Mouse (Mus musculus): ENCODE measurements at regions not wholly inside any gene's neighbourhood (a gene's known extent, or its start where the extent isn't known, plus 50 kb on each side); places are given as distances from the start of the nearest gene placed in this dataset.

DNA sequence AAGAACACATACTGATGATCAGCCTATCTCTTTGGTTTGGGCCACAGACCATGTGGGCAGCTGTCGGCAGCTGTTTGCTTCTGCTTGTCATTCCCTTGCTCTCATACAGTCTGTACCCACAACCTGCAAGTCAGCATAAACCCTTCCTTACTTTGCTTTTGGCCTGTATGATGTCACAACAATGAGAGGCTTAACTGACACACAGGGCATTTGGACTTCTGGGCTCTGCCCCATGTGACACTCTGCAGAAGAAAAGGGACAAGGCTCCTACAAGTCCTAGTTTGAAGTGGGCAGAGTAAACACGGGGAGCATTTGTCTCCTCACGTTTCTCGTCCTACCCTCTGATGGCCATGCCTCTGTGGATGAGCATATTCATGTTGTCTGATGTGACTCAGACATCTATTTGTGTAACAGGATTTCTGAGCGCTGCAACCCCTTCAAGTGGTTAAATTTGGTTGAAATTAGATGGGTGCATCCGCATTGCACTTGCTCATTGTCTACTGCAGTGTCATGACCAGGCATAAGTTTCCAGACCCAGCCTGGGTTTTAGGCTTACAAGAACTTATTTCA, 87.6 kb upstream of the Cpeb4 start:
- ATAC-seq, result no peak

- no peak for ATAC-seq
Measured at GRCm38 (mm10) chr11:31785160-31785559, 86.9 kb upstream of the Cpeb4 start.

GRCm38 (mm10) chr11:31787376-31787775, 84.6 kb upstream of the Cpeb4 start:
- ATAC-seq, result no peak

DNA sequence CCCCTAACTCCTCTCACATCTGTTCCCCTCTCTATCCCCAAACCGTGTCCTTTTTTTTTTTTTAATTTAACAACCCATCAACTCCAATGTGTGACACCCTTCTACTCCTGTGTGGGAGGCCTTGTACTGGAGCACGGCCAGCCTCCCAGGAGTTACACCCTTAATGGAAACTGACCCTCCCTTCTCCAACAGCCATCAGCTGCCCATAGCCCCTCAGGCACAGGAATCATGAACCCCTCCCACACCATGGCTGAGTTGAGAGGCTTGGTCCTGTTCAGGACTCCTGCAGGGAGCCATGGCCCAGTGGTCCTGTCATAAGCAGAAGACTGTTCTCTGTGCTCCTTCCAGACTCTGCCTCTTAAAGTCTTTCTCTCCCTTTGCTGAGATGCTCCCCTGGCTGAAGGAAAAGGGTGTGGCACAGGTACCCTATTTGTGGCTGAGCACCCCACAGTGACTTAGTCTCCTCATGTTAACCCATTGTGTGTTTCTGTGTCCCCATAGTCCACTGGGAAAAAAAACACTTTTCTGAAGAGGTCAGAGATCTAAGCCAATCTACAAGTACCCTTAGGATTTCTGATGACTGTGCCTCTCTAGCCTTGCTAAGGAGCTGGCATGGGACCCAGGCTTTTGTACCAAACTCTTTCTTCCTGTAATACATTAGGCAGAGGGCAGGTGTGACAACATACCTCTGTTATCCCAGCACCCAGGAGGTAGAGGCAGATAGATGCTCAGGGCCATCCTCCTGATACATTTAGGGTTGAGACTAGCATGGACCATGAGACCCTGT, 83.9 kb upstream of the Cpeb4 start:
- no peak for ATAC-seq

GRCm38 (mm10) chr11:31789967-31790366, 82.0 kb upstream of the Cpeb4 start:
- no peak for ATAC-seq

- ATAC-seq, result no peak
Measured at GRCm38 (mm10) chr11:31791264-31791663, 80.7 kb upstream of the Cpeb4 start.

GRCm38 (mm10) chr11:31795084-31795483, 76.9 kb upstream of the Cpeb4 start:
- no peak for ATAC-seq

DNA sequence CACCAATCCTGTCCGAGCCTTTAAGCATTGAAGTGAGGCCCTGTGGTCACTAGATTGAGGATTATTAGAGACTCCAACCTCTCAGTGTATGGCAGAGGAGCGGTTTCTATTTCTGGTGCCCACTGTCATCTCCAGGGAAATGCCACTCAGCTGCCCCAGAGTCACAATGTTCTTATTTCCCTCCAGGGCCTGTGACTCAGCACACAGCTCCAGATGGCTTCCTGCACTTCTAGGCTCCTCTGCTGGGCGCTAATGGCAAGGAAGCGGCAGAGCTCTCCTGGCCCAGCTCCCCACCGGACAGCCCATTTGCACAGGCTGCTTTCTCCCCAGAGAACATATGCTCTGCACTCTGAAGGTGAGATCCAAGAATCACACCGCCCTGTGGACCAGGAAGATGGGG, 75.8 kb upstream of the Cpeb4 start:
- ATAC-seq, result no peak

DNA sequence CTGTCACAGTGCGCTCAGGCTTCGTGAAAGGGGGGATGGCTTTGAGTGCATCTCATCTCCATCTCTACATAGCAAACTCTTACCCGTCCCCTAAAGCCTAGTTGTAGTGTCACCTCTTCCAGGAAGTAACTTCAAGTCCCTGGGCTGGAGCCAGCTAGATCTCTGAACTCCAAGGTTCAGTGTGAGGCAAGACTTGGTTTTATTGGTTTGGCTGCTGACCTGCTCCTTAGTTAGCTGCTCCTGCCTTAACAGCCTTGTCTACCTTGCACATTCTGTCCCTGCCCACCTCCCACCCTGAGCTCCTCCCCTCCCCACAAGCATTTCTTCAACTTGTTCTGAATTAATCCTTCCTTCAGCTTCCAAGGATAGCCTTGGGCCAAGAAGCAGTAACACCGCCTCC, 70.4 kb upstream of the Cpeb4 start:
- ATAC-seq, result no peak

DNA sequence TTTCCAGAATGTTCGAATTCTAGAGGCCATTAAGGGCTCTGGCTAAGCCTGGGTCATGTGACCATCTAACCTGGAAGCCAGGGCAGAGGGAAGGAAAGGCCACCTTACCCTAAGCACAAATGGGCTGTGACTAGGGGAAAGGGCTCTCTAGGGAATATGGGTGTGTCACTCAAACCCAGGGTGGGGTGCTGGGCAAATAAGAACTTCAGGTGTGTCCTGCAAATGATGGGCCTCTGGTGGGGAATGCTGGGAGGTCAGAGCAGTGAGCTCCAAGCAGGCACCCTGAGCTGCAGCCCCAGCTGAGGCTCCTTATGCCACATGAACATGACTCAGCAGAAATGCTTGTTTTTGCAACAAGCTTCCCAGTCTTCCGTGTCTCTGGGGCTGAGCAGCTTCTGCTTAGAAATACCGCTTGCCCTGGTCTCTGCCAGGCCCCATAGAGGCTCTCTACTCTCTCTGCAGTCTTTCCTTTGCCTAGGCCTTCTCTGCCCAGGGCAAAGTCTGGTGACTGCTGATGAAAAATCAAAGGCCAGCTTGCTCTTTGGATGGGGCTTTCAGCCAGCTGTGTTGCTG, 68.6 kb upstream of the Cpeb4 start:
- no peak for ATAC-seq

DNA sequence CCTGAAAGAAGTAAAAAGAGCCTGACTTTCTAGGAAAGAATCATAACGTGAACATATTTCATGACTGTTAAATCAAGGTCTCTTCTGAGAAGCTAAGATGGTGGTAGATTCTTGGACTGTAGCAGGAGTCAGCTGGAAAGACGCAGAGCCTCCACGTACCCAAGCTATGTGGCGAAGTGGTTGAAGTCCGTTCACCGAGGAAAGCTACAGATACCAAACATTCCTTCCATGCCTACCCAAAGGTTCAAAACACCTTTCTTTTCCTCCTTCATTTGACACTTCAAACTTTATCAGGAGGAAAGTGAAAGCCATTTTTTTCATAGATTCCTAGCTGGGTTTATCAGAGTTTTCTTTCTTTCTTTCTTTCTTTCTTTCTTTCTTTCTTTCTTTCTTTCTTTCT, 67.5 kb upstream of the Cpeb4 start:
- ATAC-seq, result no peak

DNA sequence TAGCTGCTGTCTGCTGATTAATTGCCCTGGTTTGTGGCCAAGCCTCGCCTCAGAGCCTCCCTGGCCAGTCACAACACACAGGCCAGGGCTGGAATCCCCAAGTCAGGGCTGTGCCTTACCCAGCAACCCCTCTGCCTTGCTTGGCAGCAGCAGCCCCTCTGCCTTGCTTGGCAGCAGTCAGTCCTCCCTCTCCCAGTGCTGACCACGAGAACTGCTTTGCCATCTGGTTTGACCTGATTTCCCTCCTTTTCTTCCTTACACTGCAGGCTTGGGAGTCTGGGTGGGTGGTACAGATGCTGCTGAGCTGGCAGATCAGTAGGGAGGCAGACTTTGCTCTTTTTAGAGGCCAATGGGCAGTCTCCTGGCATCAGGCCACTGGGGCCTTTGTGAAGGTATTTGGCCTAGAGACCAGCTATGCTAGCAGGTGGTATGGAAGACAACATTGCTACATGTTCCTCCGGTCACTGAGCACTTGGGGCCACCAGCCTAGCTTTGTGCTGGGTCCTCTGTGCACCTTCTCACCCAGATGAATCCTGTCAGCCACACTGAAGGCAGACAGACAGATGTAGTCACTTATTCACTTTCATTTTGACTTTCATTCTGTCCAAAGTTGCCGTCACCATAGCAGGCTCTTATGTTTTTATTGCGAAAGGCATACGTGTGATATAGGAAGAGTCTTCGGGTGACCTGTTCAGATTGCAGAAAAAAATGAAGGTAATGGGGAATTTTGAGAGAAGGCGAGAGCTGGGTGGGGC, 64.4 kb upstream of the Cpeb4 start:
- no peak for ATAC-seq

DNA sequence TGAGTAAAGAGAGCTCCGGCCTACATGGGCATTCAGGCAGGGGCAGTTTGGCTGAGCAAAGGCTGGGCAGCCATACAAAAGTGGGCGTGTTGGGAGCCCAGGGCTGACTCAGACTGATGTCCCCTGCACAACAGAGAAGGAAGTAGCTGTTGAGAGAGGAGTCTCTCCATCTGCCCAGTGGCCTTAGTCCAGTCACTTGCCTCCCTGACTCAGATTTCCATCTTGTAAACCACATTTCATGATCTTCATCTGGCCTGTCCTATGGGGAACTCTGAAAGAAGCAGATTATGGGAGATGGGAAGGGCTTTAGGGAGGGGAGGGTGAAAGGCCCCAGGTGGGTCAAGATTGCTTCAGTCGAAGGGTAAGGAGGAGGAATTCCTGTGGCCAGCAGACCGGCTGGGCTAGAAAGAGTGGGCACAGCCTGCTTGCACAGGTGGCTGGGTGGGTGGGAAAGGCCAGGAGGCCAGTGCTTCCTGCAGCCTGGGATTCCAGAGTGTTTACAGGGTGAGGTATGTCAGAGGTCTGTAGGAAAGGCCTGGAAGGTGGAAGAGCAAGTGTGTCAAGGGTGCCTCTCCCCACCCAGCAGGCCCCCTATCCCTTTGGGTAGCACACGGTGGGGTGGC, 63.7 kb upstream of the Cpeb4 start:
- ATAC-seq, result no peak

DNA sequence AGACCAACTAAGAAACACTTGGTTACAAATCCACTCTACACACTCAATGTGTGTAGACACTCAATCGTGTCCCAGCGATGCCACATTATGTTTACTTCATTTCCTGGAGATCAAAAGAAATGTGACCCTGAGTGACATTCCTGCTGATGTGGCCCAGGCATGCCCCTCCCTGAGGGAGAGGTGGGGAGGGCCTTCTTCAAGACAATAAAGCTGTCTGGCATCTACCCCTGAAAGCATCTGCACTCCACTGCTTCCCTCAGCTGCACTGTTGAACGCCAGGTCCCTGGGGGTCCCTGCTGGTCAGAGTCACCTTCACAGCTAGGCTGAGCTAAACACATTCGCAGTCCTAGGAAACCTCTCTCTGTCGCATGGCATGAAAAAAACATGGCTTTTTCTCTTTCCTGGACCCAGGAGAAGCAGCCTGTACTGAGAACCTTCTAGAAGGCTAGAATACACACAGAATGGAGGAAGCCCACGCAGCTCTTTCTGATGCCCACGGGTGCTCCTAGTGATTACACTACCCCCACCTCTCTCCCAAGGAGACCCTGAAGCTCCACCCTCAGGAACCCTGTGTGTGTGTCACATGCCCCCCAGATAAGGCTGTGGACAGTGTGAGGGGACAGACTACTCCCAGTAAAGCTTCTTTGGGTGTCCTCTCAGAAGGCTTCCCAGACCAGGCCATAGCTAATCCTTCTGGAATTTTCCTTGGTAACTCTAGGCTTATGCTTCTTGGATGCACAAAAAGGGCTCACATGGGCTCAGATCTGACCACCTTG, 61.8 kb upstream of the Cpeb4 start:
- ATAC-seq, result no peak

DNA sequence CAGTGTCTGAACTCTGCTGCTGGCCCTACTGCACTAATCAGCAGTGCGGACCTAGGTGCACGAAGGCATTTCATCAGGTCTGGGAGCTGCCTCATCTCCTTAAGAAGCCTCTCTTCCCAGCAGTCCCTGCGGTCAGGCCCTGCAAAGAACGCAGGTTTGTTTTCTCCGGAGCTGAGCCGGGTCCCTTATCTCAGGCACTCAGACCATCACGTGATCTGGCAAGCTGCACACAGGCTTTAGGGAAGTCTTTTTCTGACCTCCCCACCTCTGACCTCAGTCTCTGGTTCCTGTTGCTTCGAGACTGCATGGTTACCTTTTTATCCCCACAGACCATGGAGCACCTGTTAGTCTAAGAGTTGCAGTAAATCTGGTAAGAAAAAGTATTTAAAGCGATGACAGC, 59.8 kb upstream of the Cpeb4 start:
- no peak for ATAC-seq

DNA sequence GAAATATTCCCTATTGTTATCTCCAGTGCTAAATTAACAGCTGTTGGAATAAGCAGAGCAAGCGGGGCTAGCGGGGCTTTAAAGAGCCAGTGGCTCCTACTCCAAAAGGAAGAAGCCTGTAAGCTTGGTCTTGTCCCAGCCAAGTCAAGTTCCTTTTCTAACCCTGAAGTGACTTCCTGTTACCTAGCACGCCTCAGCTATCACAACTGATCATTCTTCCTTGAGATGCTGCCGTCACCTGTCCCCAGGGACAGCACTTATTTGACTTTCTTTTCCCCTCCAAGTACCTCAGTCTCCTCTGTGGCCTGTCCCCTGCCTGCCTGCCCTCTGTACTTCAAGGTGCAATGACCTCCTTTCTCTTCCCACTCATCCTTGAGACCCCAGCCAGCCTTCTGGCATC, 57.4 kb upstream of the Cpeb4 start:
- ATAC-seq, result no peak

DNA sequence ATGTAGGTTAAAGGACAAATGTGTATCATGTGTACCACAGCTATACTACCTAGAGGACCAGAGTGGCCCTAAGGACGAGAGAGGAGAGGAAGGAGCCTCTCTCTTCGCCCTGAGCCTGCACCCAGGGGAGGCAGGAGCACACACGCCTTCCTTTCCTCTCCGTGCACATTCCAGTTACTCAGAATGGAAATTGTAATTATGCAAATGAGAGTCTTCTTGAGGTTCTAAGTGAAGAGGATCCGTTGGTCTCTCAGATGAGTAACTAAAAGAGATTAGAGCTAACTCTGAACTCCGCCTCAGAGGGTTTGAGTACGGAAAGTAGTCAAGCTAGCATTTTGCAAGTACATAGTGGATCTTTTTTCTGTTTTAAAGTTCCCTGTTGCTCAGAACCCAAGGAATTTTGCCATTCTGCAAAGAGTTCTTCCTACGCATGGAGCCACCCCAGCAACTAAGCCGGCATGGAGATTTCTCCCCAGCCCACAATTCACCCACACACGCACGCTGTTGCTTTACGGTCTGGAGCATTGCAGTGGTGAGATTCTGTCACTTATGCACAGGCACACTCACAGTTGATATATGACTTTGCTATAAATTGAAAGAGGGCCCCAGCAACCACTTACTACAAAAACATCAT, 56.0 kb upstream of the Cpeb4 start:
- no peak for ATAC-seq

- ATAC-seq, result no peak
Measured at GRCm38 (mm10) chr11:31818032-31818431, 54.0 kb upstream of the Cpeb4 start.

GRCm38 (mm10) chr11:31819964-31820363, 52.0 kb upstream of the Cpeb4 start:
- ATAC-seq, result no peak

GRCm38 (mm10) chr11:31821479-31822411, 50.3 kb upstream of the Cpeb4 start:
- ATAC-seq, result no peak
